Mouse (Mus musculus) embryonic stem cell, embryonic (primary cell): ENCODE data around the gene Kif5a.
"Not testable (repeated sequence)": the region's sequence is repeated elsewhere in the genome, so short reads cannot be mapped to it uniquely, and the experiment has no call there.

Experiments
- CTCF ChIA-PET, 4 experiments: fragments of 300-600 bp in 2 of 4; fragments of 350-600 bp in 2 of 4; sonication (Branson Sonifier 250); formaldehyde crosslinking; loops; one replicate each; lab custom pipeline; 2022; ENCODE audit warnings: inconsistent platforms in 2 of 4; lab: Charles Lee
- POLR2A ChIA-PET, 4 experiments: fragments of 300-600 bp in 2 of 4; fragments of 350-600 bp in 2 of 4; sonication (Branson Sonifier 250); formaldehyde crosslinking; loops; one replicate each; lab custom pipeline; 2022; ENCODE audit warnings: antibody characterized with exemption in 4 of 4, inconsistent platforms in 1 of 4; lab: Charles Lee

Kif5a gene

DNA sequence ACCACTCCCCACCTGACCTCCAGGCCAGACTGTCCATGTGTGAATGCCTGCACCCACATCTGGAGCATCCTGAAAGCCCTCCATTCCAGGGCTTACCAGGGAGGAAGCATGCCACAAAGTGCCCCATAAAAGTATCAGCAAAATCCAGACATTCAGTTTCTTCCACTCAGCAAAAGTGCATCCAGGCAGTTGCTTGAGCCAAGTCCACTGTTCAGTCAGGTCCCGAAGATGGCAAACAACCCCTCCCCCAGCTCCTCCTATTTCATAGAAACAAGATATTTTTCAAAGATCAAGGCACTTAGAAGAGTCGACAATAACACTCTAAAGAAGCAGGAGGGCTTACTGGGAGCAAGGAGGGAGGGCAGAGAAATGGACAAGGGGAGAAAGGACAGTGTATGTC lies 64.7 kb downstream of the Kif5a start:
- ChIA-PET POLR2A (interaction anchor here in 3 of 4 experiments (1.0 to 7.9 kb wide), 13 partner anchors 8 to 97 kb away, joined by 3 to 71 read pairs (median 4); partner anchors contain the start of genes Pip4k2c (in 3 of the 3), Arhgef25 (in 1 of the 3) and Slc26a10 (in 1 of the 3)), CTCF (interaction anchor here in 1 of 4 experiments (0.7 to 1.1 kb wide), 2 partner anchors 21 to 84 kb away, joined by 3 read pairs; no protein-coding TSS in a partner anchor)

DNA sequence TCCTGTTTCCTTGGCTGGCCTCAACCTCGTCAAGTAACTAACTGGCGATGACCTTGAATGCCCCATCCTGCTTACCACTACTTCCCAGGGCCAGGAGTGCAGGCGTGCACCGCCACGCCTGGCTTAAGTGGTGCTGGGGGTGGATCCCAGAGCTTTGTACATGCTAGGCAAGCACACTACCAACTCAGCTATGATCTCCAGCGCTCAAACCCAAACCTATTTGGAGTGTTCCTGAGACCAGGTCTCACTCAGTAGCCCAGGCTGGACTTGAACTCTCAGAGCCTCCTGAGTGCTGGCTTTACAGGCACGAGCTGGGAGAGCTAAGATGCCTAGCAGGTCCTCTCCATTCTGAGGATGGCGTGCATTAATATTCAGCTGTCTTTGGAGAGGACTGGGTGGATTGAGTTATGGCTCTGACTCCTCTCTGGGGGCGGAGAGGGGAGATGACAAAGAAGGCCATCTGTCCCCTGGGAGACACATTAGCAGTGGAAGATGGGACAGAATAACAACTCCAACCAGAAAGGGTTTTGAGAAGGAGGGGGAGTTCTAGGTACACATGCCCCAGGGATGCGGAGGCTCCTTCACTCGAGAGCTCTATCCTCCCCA lies 65.5 kb downstream of the Kif5a start:
- ChIA-PET CTCF (interaction anchor here in 2 of 4 experiments (0.6 to 1.9 kb wide), 3 partner anchors 13 to 469 kb away, joined by 3 to 6 read pairs (median 3); no protein-coding TSS in a partner anchor), POLR2A (interaction anchor here in 3 of 4 experiments (0.6 to 7.9 kb wide), 18 partner anchors 9 to 144 kb away, joined by 3 to 71 read pairs (median 4); partner anchors contain the start of genes Pip4k2c (in 3 of the 3), Gli1 (in 1 of the 3), Mars (in 1 of the 3) and Slc26a10 (in 1 of the 3))

DNA sequence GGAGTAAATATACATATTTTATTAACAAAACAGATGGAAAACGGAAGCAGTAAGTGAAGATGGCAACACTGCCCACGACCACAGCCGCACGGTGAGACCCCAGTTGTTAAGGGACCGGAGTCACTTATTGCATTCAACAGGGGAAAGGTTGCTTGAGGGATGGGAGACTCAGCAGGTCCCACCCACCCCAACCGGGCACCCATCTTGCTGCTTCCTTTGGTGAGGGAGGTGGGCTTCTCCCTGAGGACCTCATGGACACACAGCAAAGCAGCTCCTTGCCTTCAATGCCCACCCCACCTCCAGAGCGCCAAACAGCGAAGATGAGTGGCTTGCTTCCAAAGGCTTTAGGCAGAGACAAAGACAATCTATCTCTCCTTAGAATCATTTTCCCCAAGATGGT lies 66.0 kb downstream of the Kif5a start:
- CTCF ChIA-PET = interaction anchor here in 2 of 4 experiments (0.9 to 1.9 kb wide), 3 partner anchors 12 to 27 kb away, joined by 3 to 6 read pairs (median 6); no protein-coding TSS in a partner anchor
- POLR2A ChIA-PET = interaction anchor here in 3 of 4 experiments (0.9 to 7.9 kb wide), 15 partner anchors 13 to 145 kb away, joined by 3 to 71 read pairs (median 4); partner anchors contain the start of genes Pip4k2c (in 3 of the 3), Gli1 (in 1 of the 3), Mars (in 1 of the 3) and Slc26a10 (in 1 of the 3)

GRCm38 (mm10) chr10:127196392-127196791 lies 66.8 kb downstream of the Kif5a start:
- ChIA-PET CTCF (interaction anchor here in 2 of 4 experiments (0.7 to 1.9 kb wide), 4 partner anchors 26 to 136 kb away, joined by 3 to 7 read pairs (median 6); no protein-coding TSS in a partner anchor), POLR2A (interaction anchor here in 3 of 4 experiments (0.6 to 7.9 kb wide), 17 partner anchors 8 to 453 kb away, joined by 3 to 71 read pairs (median 5); partner anchors contain the start of genes Pip4k2c (in 2 of the 3), Slc26a10 (in 1 of the 3) and Tspan31 (in 1 of the 3))

DNA sequence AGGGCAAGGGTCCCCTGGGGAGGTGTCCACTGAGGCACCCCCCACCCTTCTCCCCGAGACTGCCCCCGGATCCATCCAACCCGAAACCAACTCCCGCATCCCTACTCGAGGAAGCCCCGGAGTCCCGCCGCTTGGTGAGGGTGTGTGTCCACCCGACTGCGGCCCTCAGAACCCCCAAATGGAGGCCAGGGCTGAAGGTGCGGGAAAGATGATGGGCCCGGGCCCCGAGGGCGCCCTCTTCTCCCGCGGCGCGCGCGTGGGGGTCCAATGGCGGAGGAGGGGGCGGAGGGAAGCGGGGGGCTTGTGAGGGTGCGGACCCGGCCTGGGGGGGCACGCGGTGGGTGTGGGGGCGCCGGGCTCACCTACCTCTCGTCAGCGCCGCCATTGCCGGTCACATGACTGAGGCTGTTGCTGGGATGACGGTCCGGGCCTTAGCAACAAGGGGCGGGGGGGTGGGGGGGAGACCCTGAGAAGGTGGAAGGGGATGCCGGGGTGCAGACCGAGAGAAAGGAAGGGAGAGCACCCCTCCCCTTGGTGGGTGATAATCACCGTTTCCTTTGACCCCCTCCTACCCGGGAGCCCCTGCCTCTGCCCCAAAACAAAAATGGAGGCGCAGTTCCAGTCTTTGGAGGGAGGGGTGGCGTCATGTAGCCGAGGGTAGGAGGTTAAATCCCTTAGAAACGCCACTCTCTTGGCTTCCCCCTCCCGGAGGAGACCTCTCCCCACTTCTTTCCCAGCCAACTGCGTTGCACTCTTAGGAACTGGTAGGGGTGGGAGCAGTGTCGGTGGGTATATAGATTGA lies 67.6 kb downstream of the Kif5a start, which contains the start of gene Dtx3:
Gene Dtx3 (minus strand): TSS at position 401 of the 802 bp plus-strand sequence.
- ChIA-PET POLR2A (interaction anchor here in 3 of 4 experiments (0.7 to 7.9 kb wide), 28 partner anchors 8 to 144 kb away, joined by 3 to 71 read pairs (median 5); partner anchors contain the start of genes Pip4k2c (in 3 of the 3), Slc26a10 (in 1 of the 3) and Tspan31 (in 1 of the 3)), CTCF (interaction anchor here in 3 of 4 experiments (0.6 to 1.9 kb wide), 7 partner anchors 9 to 1550 kb away, joined by 3 to 6 read pairs (median 4); no protein-coding TSS in a partner anchor)

DNA sequence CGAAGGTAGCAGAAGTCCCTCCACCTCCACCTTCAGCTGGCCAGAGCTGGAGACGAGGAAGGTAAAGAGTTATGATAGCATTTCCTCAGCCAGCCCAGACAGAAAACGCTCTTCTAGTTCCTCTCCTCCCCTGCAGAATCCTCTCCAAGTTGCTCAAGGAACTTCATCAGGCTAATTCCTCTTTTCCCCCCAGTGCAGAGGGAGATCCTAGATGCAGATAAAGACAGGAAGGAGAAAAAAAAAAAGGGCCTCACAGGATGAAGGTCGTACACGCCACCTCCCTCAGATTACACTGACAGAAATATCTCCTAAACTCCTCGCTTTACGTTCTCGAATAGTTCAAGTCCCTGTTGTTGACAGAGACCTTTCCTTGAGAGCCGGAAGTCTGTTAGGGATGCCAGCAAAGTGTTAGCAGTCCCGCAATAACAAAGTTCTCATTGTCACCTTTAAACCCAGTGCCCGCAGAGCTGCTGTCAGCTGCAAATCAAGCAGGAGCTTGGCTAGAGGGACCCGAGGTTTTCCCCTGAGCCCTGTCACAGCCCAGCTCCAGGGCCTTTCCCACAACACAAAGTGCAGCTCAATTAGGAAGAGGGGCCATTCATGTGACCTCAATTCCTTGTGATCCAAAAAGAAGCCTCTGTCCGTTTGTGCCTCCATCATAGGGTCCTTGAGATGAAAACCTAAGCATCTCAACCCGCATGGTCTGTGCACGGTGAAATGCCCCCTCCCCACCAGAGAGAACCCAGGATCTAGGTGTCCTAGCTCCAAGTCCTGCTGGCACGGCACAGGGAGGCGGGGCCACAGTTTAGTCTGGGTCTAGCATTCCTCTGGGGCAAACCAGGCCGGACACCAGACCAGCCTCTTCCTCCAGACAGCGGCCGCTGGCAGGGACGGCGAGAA lies 68.5 kb downstream of the Kif5a start:
- ChIA-PET CTCF (interaction anchor here in 2 of 4 experiments (0.5 to 1.3 kb wide), 8 partner anchors 8 to 1551 kb away, joined by 3 to 6 read pairs (median 3); no protein-coding TSS in a partner anchor), POLR2A (interaction anchor here (0.6 to 3.4 kb wide), 31 partner anchors 9 to 459 kb away, joined by 3 to 27 read pairs (median 4); partner anchors contain the start of genes Pip4k2c (in 3 of the 4) and Slc26a10 (in 1 of the 4))

DNA sequence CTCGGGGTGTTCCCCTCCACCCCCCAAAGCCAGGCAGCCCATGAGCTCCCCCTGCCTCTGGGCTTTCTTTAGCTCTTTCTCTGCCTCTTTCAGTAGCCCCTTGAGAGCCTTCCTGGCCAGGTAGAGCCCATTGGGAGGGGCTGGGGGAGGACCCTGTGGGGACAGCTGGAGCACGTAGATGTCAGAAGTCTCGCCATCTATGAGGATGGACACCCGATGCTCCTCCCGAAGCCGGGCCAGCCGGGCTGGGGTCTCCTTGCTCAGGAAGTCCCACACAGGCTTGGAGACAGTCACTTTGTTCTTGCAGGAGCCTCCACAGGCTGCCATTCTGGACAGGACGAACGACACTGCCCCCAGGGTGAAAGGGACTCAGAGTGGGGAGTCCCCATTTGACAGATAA lies 70.1 kb downstream of the Kif5a start:
- CTCF ChIA-PET = no interaction called here

GRCm38 (mm10) chr10:127192057-127192328 lies 71.2 kb downstream of the Kif5a start:
- CTCF ChIA-PET = not testable (repeated sequence)
- POLR2A ChIA-PET = interaction anchor here in 1 of 4 experiments (1.3 to 3.6 kb wide), 6 partner anchors 9 to 98 kb away, joined by 3 to 14 read pairs (median 8); partner anchors contain the start of gene Pip4k2c

More for the DNA sequence above, 70.1 kb downstream of the Kif5a start:
- POLR2A ChIA-PET = interaction anchor here in 2 of 4 experiments (0.7 to 3.4 kb wide), 9 partner anchors 8 to 88 kb away, joined by 3 to 27 read pairs (median 9); partner anchors contain the start of gene Pip4k2c (in 2 of the 2)

GRCm38 (mm10) chr10:127191191-127192056 lies 71.7 kb downstream of the Kif5a start:
- CTCF ChIA-PET = interaction anchor here in 2 of 4 experiments (0.6 to 1.4 kb wide), 2 partner anchors 21 to 26 kb away, joined by 3 to 7 read pairs; no protein-coding TSS in a partner anchor

DNA sequence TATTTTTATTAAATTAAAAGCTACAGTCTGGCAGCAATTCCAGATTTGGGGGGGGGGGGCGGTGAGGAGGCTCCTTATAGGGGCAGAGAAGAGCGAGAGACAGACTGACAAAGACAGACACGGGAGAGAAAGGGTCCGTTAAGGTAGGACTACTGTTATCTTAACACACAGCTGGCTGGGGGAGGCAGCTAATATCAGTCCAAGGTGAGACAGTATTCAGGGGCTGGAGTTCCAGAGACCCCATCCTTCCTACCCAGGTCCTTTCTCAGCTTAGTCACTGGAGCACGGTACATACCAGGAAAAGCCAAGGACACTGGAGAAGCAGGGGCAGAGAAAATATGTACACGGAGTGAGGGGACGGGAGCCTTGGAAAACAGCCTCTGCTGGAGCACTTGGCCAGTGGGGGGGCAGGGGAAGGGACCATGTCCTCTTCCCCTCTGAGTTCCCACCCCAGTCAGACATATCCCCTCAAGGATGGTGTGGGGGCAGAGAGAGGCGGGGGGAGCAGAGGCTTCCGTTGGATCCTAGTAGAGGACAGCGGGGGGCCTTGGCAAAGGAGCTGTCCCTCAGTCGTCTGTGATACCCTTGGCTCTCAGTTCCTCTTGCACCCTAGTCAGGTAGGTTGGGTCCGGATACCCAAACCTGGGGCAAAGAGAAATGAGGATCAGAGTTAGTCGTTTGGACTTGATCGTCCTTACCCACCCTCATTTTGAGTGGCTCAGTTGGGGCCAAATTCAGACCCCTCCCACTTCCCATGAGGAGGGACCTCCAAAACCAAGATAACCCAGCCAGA lies 72.6 kb downstream of the Kif5a start:
- POLR2A ChIA-PET = interaction anchor here (0.6 to 3.6 kb wide), 25 partner anchors 9 to 263 kb away, joined by 3 to 14 read pairs (median 4); partner anchors contain the start of genes Pip4k2c (in 2 of the 4) and Slc26a10 (in 1 of the 4)
- CTCF ChIA-PET = interaction anchor here (0.6 to 1.4 kb wide), 9 partner anchors 20 to 133 kb away, joined by 3 to 7 read pairs (median 3); partner anchors contain the start of gene Mars (in 1 of the 4)

More at GRCm38 (mm10) chr10:127191191-127192056, 71.7 kb downstream of the Kif5a start:
- POLR2A ChIA-PET = interaction anchor here in 3 of 4 experiments (0.9 to 3.6 kb wide), 18 partner anchors 8 to 99 kb away, joined by 3 to 14 read pairs (median 5); partner anchors contain the start of genes Pip4k2c (in 2 of the 3) and Slc26a10 (in 1 of the 3)

- POLR2A ChIA-PET = interaction anchor here (0.6 to 3.6 kb wide), 25 partner anchors 9 to 262 kb away, joined by 3 to 14 read pairs (median 4); partner anchors contain the start of genes Pip4k2c (in 3 of the 4) and Slc26a10 (in 1 of the 4)
- CTCF ChIA-PET = interaction anchor here (0.6 to 1.4 kb wide), 8 partner anchors 19 to 134 kb away, joined by 3 to 7 read pairs (median 3); partner anchors contain the start of gene Mars (in 1 of the 4)
Observed at GRCm38 (mm10) chr10:127189651-127190381, 73.3 kb downstream of the Kif5a start, which contains the start of gene Arhgef25. Gene Arhgef25, minus strand, starts transcription at chr10:127190083.

- CTCF ChIA-PET = interaction anchor here in 2 of 4 experiments (0.7 to 1.0 kb wide), 2 partner anchors 18 to 138 kb away, joined by 3 read pairs; no protein-coding TSS in a partner anchor
- POLR2A ChIA-PET = interaction anchor here in 3 of 4 experiments (0.6 to 3.6 kb wide), 13 partner anchors 9 to 94 kb away, joined by 3 to 13 read pairs (median 4); partner anchors contain the start of genes Pip4k2c (in 2 of the 3) and Os9 (in 1 of the 3)
Observed at GRCm38 (mm10) chr10:127189116-127189650, 74.0 kb downstream of the Kif5a start.

- CTCF ChIA-PET = interaction anchor here in 2 of 4 experiments (0.7 to 2.0 kb wide), 3 partner anchors 17 to 137 kb away, joined by 3 to 4 read pairs (median 3); no protein-coding TSS in a partner anchor
- POLR2A ChIA-PET = interaction anchor here in 3 of 4 experiments (0.6 to 3.6 kb wide), 17 partner anchors 8 to 95 kb away, joined by 3 to 13 read pairs (median 4); partner anchors contain the start of genes Pip4k2c (in 3 of the 3), Os9 (in 1 of the 3) and Slc26a10 (in 1 of the 3)
Observed at GRCm38 (mm10) chr10:127188465-127189115, 74.6 kb downstream of the Kif5a start.
